Mouse (Mus musculus): ENCODE measurements around the gene Sap30bp. TPM values are rescaled to one million over a fixed set of nuclear protein-coding genes. Genes with fewer than 3 reads are reported as not detected.
A peak's percentile ranks its signal among the peaks of the same experiment; 100 is the strongest.

Gene Sap30bp
- total RNA-seq, 2 experiments from 2014 or later: 20.8 to 251 TPM

DNA sequence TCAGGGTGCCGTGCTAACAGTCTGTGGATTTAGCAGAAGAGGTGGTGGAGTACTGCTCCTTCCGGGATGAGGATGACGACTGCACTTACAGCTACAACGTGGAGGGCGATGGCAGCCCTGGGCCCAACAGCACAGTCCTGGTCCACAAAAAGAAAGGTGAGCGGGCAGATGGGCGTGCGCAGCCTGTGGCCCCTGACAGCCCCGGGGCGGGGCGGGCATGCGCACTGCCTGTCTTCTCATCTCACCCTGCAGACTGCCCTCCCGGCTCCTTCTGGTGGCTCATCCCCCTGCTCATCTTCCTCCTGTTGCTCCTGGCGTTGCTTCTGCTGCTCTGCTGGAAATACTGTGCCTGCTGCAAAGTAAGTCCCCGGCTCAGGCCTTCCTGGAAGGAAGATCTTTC, 56.6 kb downstream of the Sap30bp start:
- no peak for ATAC-seq (replicated peaks; ENCODE audit: low FRiP score, low TSS enrichment, poor library complexity, severe bottlenecking)

DNA sequence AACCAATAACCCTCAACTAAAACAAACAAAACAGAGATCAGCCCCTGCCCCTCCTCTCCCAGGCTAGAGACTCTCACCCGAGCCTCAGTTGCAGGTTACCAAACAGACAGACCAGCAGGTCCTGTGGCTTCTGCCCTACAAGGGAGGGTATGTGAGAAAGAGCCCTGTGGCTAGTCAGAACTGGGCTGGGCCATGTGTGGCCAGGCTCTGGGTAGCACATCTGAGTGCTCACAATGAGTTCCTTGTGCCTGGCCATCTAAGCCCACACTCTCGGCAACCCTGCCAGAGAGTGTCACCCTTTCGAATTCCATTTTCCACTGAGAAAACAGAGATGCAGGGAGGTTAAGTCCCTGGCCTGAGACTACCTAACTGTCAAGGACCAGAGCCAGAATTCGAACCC, 59.0 kb downstream of the Sap30bp start:
- no peak for ATAC-seq (replicated peaks; ENCODE audit: low FRiP score, low TSS enrichment, poor library complexity, severe bottlenecking)

DNA sequence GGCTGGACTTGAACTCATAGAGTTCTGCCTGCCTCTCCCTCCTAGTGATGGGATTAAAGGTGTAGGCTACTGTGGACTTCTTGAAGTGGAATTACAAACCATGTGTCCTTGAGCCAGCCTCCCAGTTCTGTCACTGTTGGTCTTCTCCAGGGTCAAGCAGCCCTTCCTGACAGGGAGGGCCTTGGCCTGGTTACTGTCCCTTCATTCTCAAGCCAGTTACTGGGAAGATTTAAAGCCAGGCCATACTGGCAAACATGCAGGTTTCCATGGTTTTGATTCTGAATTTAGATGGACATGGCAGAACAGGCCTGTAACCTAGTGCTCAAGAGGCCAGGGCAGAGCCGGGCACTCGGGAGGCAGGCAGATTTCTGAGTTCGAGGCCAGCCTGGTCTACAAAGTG, 62.2 kb downstream of the Sap30bp start:
- no peak for ATAC-seq (replicated peaks; ENCODE audit: low FRiP score, low TSS enrichment, poor library complexity, severe bottlenecking)

DNA sequence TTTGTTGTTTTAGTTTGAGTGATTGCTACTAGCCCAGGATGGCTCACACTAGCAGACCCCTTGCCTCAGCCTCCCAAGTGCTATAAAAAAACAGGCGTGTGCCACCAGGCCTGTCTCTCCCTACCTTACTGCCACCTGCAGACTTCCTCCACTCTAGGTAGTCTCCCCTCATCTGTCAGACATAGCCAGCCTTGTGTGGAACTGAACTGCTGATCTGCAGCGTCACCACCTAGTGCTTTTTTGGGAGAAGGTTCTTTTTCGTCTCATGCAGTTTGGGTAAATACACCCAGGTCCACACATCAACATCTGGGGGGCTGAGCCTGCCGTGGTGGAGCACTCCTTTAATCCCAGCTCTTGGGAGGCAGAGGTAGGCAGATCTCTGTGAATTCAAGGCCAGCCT, 64.0 kb downstream of the Sap30bp start:
- ATAC-seq (replicated peaks; ENCODE audit: low FRiP score, low TSS enrichment, poor library complexity, severe bottlenecking): no peak

DNA sequence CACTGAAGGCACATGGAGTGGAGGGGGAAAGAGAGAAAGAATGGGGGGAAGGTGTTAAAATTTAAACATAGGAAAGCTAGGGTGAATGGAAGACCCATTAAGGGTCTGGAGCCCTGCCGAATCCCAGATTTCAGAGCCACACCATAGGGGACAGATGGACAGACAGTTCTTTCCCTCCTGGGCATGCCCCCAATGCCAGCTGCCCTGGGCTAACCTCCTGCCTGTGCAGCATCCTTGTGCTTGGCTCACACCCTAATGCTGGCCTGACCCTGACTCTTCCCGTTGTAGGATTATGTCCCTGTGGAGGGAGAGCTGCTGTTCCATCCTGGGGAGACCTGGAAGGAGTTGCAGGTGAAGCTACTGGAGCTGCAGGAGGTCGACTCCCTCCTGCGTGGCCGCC, 64.6 kb downstream of the Sap30bp start:
- no peak for ATAC-seq (replicated peaks; ENCODE audit: low FRiP score, low TSS enrichment, poor library complexity, severe bottlenecking)

DNA sequence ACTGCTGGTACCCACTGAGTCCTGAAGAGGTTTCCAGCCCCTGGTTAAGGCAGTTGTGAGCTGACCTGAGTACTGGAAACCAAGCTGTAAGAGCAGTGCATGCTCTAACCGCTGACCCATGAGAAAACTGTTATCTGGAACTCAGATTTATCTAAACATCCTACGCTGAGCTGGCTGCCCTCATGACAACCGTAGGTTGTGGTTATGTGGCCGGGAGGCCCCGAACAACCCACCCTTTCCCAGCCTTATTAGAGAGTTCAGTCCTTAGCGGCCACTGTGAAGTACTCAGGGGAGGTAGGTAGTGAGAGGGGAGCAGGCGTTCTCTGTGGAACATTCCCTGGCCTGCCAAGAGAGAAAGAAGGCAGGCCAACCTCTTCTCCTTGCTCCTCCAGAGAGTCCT, 65.9 kb downstream of the Sap30bp start:
- no peak for ATAC-seq (replicated peaks; ENCODE audit: low FRiP score, low TSS enrichment, poor library complexity, severe bottlenecking)

DNA sequence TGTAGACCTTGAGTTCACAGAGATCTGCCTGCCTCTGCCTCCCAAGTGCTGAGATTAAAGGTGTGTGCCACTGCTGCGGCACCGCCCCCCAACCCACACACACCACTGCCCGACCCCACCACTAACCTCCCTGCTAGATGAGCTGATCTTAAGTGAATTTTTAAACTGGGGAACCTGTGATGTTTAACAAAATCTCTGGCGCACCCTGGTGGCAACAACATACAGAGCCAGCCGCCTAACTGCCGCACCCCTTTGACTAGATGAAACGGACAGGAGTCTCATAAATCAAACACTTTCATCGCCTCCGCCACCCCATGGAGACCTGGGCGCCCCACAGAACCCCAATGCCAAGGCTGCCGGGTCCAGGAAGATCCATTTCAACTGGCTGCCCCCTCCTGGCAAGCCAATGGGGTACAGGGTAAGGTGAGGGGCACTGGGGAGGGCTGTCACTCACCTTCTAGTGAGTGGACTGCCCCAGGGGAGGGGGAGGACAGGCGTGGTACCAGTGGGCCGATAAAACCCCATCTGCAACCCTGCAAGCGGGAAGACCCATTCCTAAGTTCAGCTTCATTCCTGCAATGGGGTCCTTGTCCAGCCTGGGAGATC, 66.6 kb downstream of the Sap30bp start:
- peak; percentile 62 for ATAC-seq (replicated peaks; ENCODE audit: low FRiP score, low TSS enrichment, poor library complexity, severe bottlenecking)

DNA sequence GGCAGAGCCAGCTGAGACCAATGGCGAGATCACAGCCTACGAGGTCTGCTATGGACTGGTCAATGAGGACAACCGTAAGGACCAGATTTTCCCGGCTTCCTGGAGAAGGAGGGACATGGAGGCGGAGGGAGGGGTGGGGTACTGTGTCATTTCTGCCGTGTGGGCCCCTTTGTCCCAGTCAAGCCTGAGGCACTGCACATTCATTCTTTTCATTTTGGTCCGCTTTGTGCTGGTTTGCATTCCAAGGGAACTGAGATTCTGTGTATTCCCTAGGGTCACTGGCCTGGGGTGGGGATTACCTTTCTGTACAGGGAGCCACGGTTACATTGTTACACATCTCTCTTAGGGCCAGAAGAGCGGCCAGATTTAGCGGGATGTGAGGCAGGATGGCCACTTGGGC, 67.5 kb downstream of the Sap30bp start:
- ATAC-seq (replicated peaks; ENCODE audit: low FRiP score, low TSS enrichment, poor library complexity, severe bottlenecking): no peak

DNA sequence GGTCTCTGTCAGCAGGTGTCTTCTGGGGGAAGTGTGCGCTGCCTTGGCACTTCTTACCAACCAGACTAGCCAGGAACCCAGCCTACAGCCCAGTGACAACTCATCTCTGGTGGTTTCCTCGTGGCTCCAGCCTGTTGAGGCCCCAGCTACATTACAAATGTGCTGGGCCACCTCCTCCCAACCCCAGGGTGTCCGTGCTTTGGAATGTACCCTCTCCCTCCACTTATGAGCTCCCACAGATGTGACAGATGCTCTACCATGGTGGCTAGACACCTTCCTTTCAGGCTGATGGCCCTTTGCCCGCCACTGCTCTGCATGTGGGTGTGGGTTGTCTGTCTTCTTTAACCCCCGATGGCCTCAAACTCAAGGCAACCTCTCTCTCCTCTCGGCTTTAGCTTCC, 68.6 kb downstream of the Sap30bp start:
- ATAC-seq (replicated peaks; ENCODE audit: low FRiP score, low TSS enrichment, poor library complexity, severe bottlenecking): no peak

DNA sequence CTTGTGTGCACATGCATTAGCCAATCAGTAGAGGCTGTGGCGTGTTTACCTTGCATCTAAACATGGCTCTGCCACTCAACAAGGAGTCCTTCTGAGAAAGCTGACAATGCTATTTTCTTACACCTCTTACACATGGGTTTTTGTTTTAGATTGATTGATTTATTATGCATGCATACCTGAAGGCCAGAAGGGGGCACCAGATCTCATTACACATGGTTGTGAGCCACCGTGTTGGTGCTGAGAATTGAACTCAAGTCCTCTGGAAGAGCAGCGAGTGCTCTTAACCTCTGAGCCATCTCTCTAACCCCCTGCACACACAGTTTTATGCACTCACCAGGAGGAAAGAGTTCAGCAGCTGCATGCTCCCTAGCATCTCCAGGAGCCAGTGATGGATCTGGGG, 69.8 kb downstream of the Sap30bp start:
- ATAC-seq (replicated peaks; ENCODE audit: low FRiP score, low TSS enrichment, poor library complexity, severe bottlenecking): no peak

DNA sequence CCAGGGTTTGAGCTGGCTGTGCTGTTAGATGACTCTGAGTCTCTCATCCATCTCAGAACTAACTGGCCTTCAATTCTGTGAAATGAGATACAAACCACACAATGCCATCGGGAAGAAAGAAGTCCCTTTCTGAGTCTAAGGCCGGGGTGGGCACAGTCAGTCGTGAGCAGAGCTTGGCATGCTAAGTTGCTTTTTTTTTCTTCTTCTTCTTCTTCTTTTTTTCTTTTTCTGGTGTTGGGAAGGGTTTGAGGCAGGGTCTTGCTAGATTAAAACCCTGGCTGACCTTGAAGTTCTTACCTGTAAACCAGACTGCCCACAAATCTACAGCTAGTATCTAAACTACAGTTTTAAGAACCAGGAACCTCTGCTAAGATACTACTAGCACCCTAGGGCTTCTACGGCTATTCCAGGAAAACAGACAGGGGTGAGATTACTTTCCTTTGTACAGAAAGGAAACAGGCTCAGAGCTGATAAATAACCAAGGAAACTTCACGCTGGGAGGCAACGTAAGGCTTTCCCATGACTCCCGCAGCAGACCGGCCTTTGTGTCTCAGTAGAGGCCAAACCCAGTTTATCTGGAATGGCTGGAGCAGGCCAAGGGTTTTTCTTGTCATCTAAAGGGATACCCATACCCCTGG, 71.2 kb downstream of the Sap30bp start:
- ATAC-seq (replicated peaks; ENCODE audit: low FRiP score, low TSS enrichment, poor library complexity, severe bottlenecking): no peak

DNA sequence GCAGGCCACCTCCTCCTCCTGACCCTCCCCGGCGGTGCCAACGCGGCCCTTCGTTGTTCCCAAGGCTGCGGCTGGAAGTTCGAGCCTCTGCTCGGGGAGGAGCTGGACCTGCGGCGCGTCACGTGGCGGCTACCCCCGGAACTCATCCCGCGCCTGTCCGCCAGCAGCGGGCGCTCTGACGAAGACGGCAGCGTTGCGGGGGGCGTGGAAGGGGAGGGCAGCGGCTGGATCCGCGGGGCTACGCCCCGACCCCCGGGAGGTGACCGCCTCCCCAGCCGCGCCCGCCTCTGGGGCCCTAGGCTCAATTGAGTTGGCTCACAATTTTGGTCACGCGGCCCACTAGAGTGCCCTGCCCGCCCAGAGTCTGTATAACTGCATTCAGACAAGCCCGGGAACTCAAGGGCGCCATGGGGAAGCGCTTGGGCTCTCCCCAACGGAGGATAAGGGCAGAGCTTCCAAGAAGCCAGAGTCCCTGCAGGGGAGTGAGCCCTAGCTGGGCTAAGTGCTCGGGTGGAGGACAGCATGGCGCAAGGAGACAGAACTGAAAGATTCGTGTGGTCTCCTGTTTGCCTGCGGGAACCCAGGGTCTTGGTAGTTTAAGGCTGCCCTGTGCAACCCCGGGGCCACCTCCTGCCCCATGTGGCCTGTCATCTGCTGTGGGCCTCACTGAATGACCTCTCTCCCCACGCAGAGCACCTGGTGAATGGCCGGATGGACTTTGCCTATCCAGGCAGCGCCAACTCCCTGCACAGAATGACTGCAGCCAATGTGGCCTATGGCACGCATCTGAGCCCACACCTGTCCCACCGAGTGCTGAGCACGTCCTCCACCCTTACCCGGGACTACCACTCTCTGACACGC, 72.0 kb downstream of the Sap30bp start:
- ATAC-seq (replicated peaks; ENCODE audit: low FRiP score, low TSS enrichment, poor library complexity, severe bottlenecking): peak; percentile 58

DNA sequence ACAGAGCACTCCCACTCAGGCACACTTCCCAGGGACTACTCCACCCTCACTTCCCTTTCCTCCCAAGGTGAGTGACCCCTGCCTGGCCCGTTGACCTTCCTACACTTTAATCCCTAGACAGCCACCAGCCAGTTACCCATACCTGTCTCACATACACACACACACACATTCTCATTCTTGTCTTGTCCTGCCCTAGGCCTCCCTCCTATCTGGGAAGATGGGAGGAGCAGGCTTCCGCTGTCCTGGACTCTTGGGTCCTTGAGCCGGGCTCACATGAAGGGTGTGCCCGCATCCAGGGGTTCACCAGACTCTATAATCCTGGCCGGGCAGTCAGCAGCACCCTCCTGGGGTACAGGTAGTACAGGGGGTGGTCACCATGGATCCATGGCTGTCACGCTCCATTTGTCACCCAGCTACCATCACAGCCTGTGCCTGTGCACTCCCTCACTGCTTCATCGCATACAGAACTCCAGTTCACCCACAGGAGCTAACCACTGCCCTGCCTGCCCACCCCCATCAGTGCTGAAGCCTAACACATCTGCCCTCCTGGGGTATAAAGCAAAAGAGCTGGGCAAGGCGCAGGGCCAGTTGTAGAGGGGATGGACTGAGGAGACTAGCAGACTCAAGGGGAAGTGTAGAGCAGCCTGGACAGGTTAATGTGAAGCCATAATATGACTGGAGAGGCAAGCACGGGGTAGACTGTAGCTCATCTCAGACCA, 72.8 kb downstream of the Sap30bp start:
- no peak for ATAC-seq (replicated peaks; ENCODE audit: low FRiP score, low TSS enrichment, poor library complexity, severe bottlenecking)

DNA sequence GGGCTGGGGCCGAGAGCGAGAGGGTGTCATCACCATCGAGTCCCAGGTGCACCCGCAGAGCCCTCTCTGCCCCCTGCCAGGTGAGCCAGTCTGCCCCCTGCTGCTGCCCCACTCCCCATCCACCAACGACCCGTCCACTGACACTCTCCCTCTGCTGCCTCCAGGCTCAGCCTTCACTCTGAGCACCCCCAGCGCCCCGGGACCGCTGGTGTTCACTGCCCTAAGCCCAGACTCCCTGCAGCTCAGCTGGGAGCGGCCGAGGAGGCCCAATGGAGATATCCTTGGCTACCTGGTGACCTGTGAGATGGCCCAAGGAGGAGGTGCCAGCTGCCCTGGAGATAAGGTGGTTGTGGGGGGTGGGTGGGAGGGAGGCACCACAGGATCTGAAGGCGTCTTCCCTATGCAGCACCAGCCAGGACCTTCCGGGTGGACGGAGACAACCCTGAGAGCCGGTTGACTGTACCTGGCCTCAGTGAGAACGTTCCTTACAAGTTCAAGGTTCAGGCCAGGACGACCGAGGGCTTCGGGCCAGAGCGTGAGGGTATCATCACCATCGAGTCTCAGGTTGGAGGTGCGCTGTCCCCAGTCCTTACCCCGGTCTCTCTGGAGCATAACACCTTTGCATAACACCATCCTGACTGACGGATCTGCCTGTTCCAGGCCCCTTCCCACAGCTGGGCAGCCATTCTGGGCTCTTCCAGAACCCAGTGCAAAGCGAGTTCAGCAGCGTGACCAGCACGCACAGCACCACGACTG, 74.2 kb downstream of the Sap30bp start:
- ATAC-seq (replicated peaks; ENCODE audit: low FRiP score, low TSS enrichment, poor library complexity, severe bottlenecking): no peak

DNA sequence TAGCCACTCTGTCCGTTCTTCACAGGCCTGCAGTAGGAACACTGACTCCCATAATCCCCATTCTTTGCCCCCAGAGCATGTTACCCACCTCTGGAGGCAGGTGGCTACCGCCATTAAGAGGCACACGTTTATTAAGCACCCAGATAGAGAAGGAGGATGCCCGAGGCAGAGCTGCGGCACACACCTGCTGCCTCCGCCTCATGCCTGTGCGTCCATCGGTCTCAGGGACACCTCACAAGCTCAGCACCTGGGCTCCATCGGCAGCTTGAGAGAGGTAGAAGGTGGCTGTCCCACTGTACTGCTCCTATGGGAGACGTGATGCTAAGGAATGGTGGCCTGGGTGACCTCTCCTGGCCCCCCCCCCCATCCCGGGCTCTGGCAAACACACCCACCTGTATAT, 75.3 kb downstream of the Sap30bp start:
- ATAC-seq (replicated peaks; ENCODE audit: low FRiP score, low TSS enrichment, poor library complexity, severe bottlenecking): no peak

DNA sequence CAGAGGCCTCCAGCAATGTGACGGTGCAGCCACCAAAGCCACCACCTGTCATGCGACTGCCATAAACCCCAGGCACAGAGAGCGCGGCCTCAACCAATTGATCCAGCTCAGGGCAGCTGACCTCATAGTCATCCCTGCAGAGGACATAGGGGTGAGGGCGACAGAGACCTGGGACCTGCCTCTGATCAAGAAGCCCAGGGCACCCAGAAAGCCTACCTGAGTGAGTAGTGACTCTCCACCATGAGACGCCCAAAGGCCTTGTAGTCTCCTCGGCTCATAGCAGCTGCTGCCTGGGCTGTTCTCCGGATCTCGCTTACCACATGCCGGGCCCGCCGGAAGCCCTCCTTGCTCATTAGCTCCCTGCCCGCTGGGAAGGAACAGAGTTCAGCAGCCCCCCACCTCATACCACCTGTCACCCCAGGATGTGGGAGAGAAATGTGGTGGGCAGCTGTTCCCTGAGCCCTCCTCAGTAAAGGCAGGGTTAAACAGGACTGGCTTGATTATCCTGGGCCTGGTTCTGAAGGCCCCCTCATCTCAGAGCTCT, 75.8 kb downstream of the Sap30bp start:
- ATAC-seq (replicated peaks; ENCODE audit: low FRiP score, low TSS enrichment, poor library complexity, severe bottlenecking): no peak

DNA sequence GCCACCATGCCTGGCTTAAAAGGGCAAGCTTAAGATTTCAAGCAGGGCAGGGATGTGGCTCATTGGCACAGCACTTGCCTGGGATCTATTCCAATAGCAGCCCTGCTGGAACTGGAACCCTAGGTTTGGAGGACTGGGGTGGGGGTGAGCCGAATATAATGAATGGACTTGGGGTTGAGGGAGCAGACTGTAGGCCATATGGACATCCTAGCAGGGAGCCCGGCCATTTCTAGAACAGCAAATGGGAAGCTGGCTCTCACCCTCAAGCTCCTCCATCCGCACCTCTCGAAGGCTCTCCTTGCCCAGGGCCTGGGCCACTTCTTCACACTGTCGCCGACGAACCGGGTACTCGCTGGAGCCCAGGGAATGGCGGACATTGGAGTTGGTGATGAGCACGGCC, 76.6 kb downstream of the Sap30bp start:
- ATAC-seq (replicated peaks; ENCODE audit: low FRiP score, low TSS enrichment, poor library complexity, severe bottlenecking): no peak

DNA sequence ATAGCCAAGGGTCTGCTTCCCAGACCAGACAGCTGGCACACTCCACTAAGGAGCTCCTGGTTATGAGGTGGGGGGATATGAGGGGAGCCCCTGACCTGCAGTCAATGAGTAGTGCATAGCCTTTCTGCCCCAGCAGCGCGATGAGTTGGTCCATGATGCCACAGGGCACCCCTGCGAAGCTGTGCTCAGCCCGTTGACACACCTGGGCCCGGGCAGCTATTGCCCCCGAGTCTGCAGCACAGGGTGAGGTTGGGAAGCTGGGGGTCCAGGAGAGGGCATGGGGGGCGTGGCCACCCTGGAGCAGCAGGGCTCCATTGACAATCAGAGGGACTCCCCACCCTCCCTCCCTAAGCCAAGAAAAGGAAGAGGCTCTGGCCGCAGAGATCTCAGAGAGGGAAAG, 77.1 kb downstream of the Sap30bp start:
- no peak for ATAC-seq (replicated peaks; ENCODE audit: low FRiP score, low TSS enrichment, poor library complexity, severe bottlenecking)

DNA sequence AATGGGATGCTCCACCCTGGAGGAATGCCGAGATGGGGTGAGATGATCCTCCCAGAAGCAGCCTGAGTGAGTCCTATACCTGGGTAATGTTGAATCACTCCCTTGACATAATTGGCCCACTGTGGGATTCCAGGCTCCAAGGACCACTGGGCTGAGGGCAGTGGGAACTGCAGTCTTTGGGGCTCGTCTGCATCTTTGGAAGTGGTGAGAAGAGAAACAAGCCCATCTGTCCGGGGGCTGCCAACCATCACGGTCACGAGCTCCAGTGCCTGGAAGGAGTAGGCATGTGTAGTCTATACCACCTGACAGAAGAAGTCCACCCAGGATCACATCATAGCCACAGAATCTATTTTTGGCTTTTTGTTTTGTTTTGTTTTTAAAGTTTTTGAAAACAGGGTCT, 77.9 kb downstream of the Sap30bp start:
- no peak for ATAC-seq (replicated peaks; ENCODE audit: low FRiP score, low TSS enrichment, poor library complexity, severe bottlenecking)
